Mouse (Mus musculus): Measurements from ENCODE around the gene Hpd.

- TF ChIP-seq CTCF (IDR thresholded peaks at IDR 0.05; ENCODE audit: borderline replicate concordance, extremely low read depth, insufficient read depth, insufficient read length) = no peak
- no peak for TF ChIP-seq POLR2A (IDR thresholded peaks at IDR 0.05; ENCODE audit: borderline replicate concordance, extremely low read depth, insufficient read depth, insufficient read length, poor library complexity, severe bottlenecking)
Observed at GRCm38 (mm10) chr5:123125105-123125504, 57.4 kb downstream of the Hpd start.
